Mouse (Mus musculus) heart, embryonic 13.5 days (tissue): Measurements from ENCODE around the gene Grik2. TPM values are rescaled to one million over a fixed set of nuclear protein-coding genes. Genes with fewer than 3 reads are reported as not detected.

ENCODE experiments used
- ATAC-seq: fragments of 200-750 bp; cut with Nextera tagmentation; 2 replicates; pipeline ENCODE4 v1.8.0; 2017; ENCODE audit warnings: moderate TSS enrichment; ENCODE audit not compliant: insufficient number of reproducible peaks, low FRiP score, low TSS enrichment; ENCODE audit errors: extremely low read depth
- H3K27ac ChIP-seq: fragments of 300-500 bp; sonication (generic); replicated peaks from 2 replicates; pipeline ENCODE4 v1.5.1; 2015; ENCODE audit warnings: moderate library complexity, mild to moderate bottlenecking, inconsistent platforms
- H3K27me3 ChIP-seq: fragments of 300-500 bp; sonication (generic); replicated peaks from 2 replicates; pipeline ENCODE4 v1.6.1; 2015; ENCODE audit warnings: mild to moderate bottlenecking, inconsistent platforms
- H3K36me3 ChIP-seq: fragments of 300-500 bp; sonication (generic); 2 replicates; pipeline ENCODE4 v1.6.1; 2015; ENCODE audit warnings: mild to moderate bottlenecking, inconsistent platforms
- H3K4me1 ChIP-seq: fragments of 300-500 bp; sonication (generic); 2 replicates; pipeline ENCODE4 v1.6.1; 2015; ENCODE audit warnings: inconsistent platforms
- H3K4me2 ChIP-seq: fragments of 300-500 bp; sonication (generic); 2 replicates; pipeline ENCODE4 v1.6.1; 2015; ENCODE audit warnings: inconsistent platforms, mild to moderate bottlenecking, moderate library complexity
- H3K4me3 ChIP-seq: fragments of 300-500 bp; sonication (generic); 2 replicates; pipeline ENCODE4 v1.5.1; 2015; ENCODE audit warnings: moderate library complexity, mild to moderate bottlenecking, inconsistent platforms
- H3K9ac ChIP-seq: fragments of 300-500 bp; sonication (generic); 2 replicates; pipeline ENCODE4 v1.6.1; 2015; ENCODE audit warnings: inconsistent platforms, mild to moderate bottlenecking, moderate library complexity
- H3K9me3 ChIP-seq: fragments of 300-500 bp; sonication (generic); 2 replicates; pipeline ENCODE4 v1.6.1; 2016; ENCODE audit warnings: inconsistent platforms
- WGBS: fragments of 180-500 bp; shearing (Covaris S2); methylation state at CpG from one replicate; pipeline ENCODE4 v1.1.7; 2015; ENCODE audit warnings: mixed read lengths; 5-methylcytosine and 5-hydroxymethylcytosine counted together
- polyA plus RNA-seq: library from polyadenylated mRNA; unstranded; fragments of >200 nt; fragmentation: Nextera tagmentation; extraction: Ambion mirVana; gene quantifications from 2 replicates; pipeline ENCODE4 v1.2.1, GENCODE M21; 2015

The Grik2 gene
- polyA plus RNA-seq, 1 experiment from 2014 or later = 0.68 TPM

DNA sequence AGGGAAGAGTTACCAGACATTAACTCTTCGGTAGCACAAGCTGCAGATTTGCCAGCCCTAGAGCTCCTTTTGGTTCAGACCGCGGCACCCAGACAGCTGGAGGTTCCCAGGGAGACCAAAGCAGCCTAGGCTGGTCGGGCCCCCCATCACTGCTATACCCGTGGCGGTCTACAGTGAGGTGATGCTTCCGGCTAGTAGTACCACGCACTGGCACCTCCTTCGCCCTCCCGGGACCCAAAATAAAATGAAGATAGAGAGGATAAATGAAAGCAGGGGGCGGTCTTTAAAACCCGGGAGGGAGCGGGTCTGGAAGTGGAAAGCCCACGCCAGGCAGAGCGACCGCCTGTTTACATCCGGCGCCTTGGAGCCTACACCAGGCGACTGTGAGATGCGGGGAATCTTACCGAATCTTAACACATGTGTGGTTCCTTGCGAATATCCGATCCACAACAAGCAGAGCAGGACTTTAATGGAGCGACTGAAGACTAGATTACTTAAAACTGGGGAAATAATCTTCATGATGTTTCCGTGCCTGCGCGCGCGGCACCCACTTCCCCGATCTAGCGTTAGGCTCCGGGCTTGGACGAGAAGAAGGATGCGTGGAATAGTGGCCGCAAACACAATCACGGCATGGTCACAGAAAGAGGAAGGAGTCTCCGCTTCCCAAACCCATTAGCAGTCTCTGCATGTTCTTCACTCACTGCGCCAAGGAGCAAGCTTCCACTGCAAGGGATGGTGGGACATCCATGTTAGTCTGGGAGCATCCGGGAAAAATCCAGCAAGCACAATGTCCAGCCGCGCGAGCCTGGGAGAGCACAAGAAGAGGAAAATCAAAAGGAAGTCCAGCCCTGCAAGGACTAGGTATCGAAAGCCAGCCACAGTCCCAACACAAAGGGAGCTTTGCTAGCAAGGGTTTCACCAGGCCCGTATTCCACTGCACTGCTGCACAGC is 5.5 kb downstream of the Grik2 start:
- Histone ChIP-seq H3K9me3 (no peaks in the 10 kb centered on the region), H3K36me3 (no peaks in the 10 kb centered on the region), H3K4me1 (0 out of 2 replicates have a peak, but pooled peaks cover 5% of the 10 kb centered on the region), H3K27me3 (peaks cover 26% of the 10 kb centered on the region), H3K27ac (no peak overlapping the region), H3K4me3 (peak overlapping the region; percentile 59), H3K9ac (peak overlapping the region; percentile 58), H3K4me2 (peak overlapping the region; percentile 83)
- WGBS = under 1% methylated on average over 44 of the region's 44 CpGs
- ATAC-seq = no peak

DNA sequence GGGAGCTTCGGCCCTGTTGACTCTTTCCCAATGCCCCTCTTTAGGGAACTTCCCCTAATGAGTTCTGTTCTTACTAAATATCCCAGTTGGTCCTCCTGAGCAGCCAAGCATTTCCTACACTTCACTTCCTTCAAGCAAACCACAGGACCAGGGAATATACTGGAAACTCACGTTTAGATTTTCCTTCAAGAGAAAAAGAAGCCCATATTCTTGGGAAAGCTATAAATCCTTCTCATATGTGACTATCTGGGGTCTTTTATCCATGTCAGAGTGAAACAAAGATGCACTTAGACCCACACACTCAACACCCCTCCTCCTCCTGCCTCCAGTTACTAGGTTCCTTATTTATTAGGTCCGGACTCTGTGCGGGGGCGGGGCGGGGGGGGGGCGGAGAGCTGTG is 6.5 kb downstream of the Grik2 start:
- Histone ChIP-seq H3K9me3 (no peaks in the 10 kb centered on the region), H3K36me3 (no peaks in the 10 kb centered on the region), H3K27ac (no peak overlapping the region), H3K4me2 (peak overlapping the region; percentile 83), H3K9ac (peak overlapping the region; percentile 58; the same call in 1 of the 2 replicates), H3K27me3 (peaks cover 19% of the 10 kb centered on the region), H3K4me1 (0 out of 2 replicates have a peak, but pooled peaks cover 5% of the 10 kb centered on the region), H3K4me3 (peak overlapping the region; percentile 59)
- no peak for ATAC-seq
- 10% methylated on average over 7 of the region's 7 CpGs for WGBS

DNA sequence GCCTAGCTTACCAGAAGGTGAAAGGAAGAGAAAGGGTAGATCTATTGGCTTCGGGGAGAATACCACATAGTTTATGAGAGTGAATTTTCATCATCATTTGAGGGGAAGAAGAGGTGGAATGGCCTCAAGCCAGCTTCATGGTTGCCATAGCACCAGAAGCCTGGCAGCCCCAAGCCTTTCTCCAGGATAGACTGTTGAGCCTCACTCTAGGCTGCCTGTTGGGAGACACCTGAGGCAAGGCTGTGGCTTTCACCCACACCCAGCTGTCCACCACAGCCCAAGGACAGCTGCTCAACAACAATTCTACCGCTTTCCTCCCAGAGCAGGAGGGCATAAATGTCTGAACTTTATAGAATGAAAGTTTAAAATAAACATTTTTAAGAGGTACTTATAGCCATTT is 8.1 kb downstream of the Grik2 start:
- ATAC-seq = no peak
- Histone ChIP-seq H3K27me3 (peaks cover 11% of the 10 kb centered on the region; the same call in 1 of the 2 replicates), H3K27ac (no peak overlapping the region), H3K36me3 (no peaks in the 10 kb centered on the region), H3K4me1 (0 out of 2 replicates have a peak, but pooled peaks cover 5% of the 10 kb centered on the region), H3K9me3 (no peaks in the 10 kb centered on the region), H3K4me3 (no peak overlapping the region), H3K4me2 (no peak overlapping the region), H3K9ac (no peak overlapping the region)
- 77% methylated on average over 2 of the region's 2 CpGs for WGBS

DNA sequence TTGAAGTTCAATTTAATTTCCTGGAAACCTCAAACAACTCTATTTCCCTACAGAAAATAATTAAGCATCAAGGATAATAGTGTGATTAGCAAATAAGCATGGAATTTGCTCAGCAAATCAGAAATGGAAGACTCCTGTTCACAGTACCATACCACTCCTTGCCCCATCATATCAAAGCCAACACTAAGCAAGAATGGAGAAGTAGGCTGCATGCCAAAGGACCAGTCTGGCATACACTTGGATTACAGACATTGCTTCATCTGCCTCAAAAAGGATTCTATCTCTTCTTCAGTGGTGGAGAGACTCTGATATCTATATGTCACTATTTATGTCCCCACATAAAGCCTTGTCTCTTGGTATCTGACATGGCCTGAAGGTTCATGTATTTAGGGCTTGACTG is 19.7 kb downstream of the Grik2 start:
- Histone ChIP-seq H3K4me3 (no peak overlapping the region), H3K9me3 (no peaks in the 10 kb centered on the region), H3K9ac (no peak overlapping the region), H3K36me3 (no peaks in the 10 kb centered on the region), H3K27me3 (no peaks in the 10 kb centered on the region), H3K4me2 (no peak overlapping the region), H3K4me1 (no peaks in the 10 kb centered on the region), H3K27ac (no peak overlapping the region)
- ATAC-seq = no peak

DNA sequence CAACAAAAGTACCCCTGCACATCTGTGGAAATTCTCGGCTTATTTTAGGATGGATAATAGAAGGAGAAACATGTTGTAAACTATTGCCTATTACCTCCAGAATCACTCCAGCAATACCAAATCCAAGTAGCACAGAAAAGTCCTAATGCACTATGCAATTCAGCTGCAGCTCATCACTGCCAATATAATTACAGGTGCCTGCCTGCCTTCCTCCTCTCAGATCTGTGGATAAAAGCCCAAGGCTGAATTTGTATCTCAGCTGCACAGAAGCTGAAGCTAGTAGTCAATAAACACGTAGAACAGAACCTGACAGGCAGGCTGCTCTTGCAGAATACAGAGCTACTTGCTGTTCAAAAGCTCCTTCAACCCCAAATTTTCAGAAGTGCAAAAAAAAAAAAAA is 21.0 kb downstream of the Grik2 start:
- Histone ChIP-seq H3K27me3 (no peaks in the 10 kb centered on the region), H3K4me3 (no peak overlapping the region), H3K9ac (no peak overlapping the region), H3K9me3 (no peaks in the 10 kb centered on the region), H3K4me1 (no peaks in the 10 kb centered on the region), H3K36me3 (no peaks in the 10 kb centered on the region), H3K4me2 (no peak overlapping the region), H3K27ac (no peak overlapping the region)
- no peak for ATAC-seq
- 65% methylated on average over 2 of the region's 2 CpGs for WGBS

DNA sequence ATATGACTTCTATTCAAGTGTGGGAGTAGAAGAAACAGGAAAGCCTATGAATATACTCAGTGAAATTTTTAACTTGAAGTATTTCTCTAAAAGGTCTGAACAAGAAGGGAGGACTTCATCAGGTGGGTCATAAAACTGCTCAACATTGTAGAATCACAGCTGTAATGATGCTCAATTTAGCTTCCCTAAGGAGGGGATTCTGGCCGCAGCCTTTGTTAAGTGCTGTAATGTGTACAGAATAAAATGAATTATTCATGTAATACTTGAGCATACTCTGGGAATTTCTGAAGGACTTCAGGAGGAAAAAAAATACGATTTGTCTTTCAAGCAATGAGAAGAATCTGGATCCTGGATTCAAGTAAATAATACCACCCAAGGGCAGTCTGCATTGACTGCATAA is 26.0 kb downstream of the Grik2 start:
- WGBS = 64% methylated on average over 2 of the region's 2 CpGs
- H3K4me2 ChIP-seq = no peak overlapping the region

DNA sequence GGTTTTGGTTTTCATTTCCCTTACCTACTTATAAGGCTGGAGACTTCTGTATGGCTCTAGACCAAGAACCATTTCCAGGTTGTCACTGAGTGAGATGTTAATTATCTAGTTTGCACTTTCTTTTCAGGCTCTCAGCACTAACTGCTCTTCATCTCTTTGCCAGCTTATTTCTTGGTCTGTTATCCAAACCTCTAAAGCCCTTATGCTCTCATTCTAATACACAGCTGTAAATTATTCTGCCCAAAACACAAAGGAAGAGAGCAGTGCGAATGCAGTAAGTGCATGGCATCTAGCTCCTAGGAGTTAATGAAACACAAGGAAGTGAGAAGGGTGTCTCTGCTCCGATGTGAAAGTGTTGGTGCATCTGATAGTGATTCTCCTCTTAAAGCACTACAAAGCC is 36.8 kb downstream of the Grik2 start:
- WGBS = 71% methylated on average over 2 of the region's 2 CpGs
- H3K27me3 ChIP-seq = no peaks in the 10 kb centered on the region
- no peaks in the 10 kb centered on the region for H3K4me1 ChIP-seq
- H3K36me3 ChIP-seq = no peaks in the 10 kb centered on the region
- ATAC-seq = no peak
- no peak overlapping the region for H3K27ac ChIP-seq
- H3K9me3 ChIP-seq = no peaks in the 10 kb centered on the region
- no peak overlapping the region for H3K4me3 ChIP-seq
- H3K4me2 ChIP-seq = no peak overlapping the region
- no peak overlapping the region for H3K9ac ChIP-seq

More for the DNA sequence above, 26.0 kb downstream of the Grik2 start:
- no peak overlapping the region for H3K4me3 ChIP-seq
- H3K27me3 ChIP-seq = no peaks in the 10 kb centered on the region
- H3K9ac ChIP-seq = no peak overlapping the region
- no peak overlapping the region for H3K27ac ChIP-seq
- no peak for ATAC-seq
- H3K36me3 ChIP-seq = no peaks in the 10 kb centered on the region
- H3K9me3 ChIP-seq = no peaks in the 10 kb centered on the region
- H3K4me1 ChIP-seq = no peaks in the 10 kb centered on the region

DNA sequence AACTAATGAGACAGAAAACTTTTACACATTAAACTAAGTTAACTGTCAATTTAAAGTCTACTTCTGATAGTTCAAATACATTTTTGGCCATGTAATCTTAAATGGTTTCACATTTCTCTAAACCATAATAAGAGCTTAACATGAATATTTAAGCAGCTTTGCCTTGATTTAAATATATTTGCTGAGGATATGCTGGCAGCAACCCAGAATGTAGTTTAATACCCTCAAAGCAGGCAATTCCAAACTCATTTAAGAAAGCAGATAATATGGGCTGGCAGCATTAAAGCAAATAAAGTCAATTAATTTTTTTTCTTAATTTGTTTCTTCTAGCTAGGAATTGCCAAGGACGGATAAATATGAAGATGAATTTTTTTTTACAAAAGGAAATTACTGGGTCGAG is 56.7 kb downstream of the Grik2 start:
- H3K4me2 ChIP-seq = no peak overlapping the region
- H3K9me3 ChIP-seq = no peaks in the 10 kb centered on the region
- H3K4me3 ChIP-seq = no peak overlapping the region
- no peaks in the 10 kb centered on the region for H3K4me1 ChIP-seq
- 68% methylated on average over 2 of the region's 2 CpGs for WGBS
- no peak overlapping the region for H3K9ac ChIP-seq
- no peak overlapping the region for H3K27ac ChIP-seq
- H3K27me3 ChIP-seq = no peaks in the 10 kb centered on the region
- H3K36me3 ChIP-seq = no peaks in the 10 kb centered on the region
- no peak for ATAC-seq

DNA sequence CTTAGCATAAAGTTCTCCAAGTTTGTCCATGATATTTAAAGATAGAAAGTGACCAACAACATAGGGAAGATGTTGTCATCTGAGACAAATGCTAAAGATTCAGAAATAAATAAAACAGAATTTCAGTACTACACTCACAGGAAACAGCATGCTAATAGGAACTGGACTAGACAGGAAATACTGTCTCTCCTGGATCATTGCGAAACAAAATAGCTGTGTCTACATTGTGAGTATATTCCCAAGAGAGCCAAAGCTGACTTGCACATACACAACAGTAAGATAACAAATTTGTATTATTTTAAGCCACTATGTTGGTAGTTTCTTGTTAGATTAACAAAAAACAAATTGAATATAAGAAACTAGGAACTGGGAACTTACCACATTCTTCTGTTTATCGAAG is 64.9 kb downstream of the Grik2 start:
- no peaks in the 10 kb centered on the region for H3K36me3 ChIP-seq
- H3K27me3 ChIP-seq = no peaks in the 10 kb centered on the region
- H3K4me1 ChIP-seq = no peaks in the 10 kb centered on the region
- no peak overlapping the region for H3K27ac ChIP-seq
- ATAC-seq = no peak
- H3K9ac ChIP-seq = no peak overlapping the region
- H3K9me3 ChIP-seq = no peaks in the 10 kb centered on the region
- H3K4me3 ChIP-seq = no peak overlapping the region
- H3K4me2 ChIP-seq = no peak overlapping the region
- 72% methylated on average over 2 of the region's 2 CpGs for WGBS

DNA sequence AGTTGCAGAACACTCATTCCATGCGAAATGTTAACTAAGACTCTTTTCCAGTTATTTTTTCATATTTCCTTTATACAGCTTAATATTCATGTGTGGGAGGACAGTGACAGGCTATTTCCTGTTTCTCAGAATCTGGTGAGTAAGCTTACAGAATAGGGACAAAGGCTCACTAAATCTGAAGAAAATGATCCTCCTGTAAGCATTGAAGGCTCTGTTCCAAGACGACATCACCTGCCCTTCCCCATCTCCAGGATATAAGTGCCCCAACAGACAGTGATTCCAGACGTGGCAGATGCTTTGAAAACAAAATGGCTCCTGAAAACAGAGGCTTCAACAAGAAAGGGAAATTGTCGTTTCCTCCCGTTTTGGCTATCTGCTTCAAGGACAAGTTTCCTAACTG is 71.7 kb downstream of the Grik2 start:
- Histone ChIP-seq H3K36me3 (no peaks in the 10 kb centered on the region), H3K4me2 (no peak overlapping the region)

DNA sequence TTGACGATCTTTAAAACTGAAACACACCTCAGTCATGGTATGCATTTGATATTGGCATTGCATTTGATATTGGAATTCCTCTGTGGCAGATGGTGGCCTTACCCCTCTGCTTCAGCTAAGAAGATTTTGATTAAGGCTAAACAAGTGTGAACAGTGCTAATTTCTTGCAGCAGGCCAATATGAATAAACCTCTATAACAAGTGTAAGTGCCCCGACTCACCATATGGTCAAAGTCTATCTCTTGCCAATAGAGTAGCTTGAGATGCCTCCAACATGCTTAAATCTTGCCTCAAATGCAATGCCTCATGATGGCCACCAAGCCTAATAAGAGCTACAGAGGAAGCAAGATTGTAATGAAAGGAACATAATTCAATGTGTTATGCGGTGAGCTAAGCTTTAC is 78.8 kb downstream of the Grik2 start:
- Histone ChIP-seq H3K27me3 (no peaks in the 10 kb centered on the region), H3K36me3 (no peaks in the 10 kb centered on the region), H3K4me1 (no peaks in the 10 kb centered on the region), H3K4me2 (no peak overlapping the region), H3K9me3 (no peaks in the 10 kb centered on the region), H3K27ac (no peak overlapping the region), H3K4me3 (no peak overlapping the region), H3K9ac (no peak overlapping the region)
- no peak for ATAC-seq
- WGBS = 76% methylated on average over 3 of the region's 3 CpGs

More for the DNA sequence above, 71.7 kb downstream of the Grik2 start:
- no peak overlapping the region for H3K9ac ChIP-seq
- no peaks in the 10 kb centered on the region for H3K27me3 ChIP-seq
- ATAC-seq = no peak
- WGBS = 50% methylated on average over 5 of the region's 5 CpGs
- no peaks in the 10 kb centered on the region for H3K4me1 ChIP-seq
- H3K9me3 ChIP-seq = no peaks in the 10 kb centered on the region
- no peak overlapping the region for H3K27ac ChIP-seq
- no peak overlapping the region for H3K4me3 ChIP-seq

DNA sequence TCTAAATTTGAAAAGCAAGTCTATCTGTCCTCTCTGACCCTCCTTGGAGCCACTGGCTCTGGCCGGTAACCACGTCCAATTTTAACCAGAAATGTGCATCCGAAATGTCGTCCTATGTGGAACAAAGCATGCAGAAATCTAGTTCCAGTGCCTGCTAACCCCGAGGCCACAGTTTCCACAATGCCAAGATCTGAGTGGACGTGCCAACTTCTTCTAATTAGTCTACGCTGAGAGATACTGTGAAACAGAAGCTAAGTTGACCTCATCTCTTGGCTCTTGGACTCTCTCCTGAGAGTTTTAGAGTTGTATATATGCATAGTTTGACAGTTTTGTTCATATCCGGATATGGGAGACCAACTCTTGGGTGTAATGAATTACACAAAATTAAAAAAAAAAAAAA is 84.1 kb downstream of the Grik2 start:
- Histone ChIP-seq H3K36me3 (no peaks in the 10 kb centered on the region), H3K27ac (no peak overlapping the region), H3K27me3 (no peaks in the 10 kb centered on the region), H3K9ac (no peak overlapping the region), H3K4me2 (no peak overlapping the region), H3K4me3 (no peak overlapping the region), H3K4me1 (no peaks in the 10 kb centered on the region), H3K9me3 (no peaks in the 10 kb centered on the region)
- WGBS = 82% methylated on average over 8 of the region's 8 CpGs
- no peak for ATAC-seq
